In genomic region chr6:128854024-128854820, GRCm38 (mm10) we compare ENCODE assay signal across 8 mouse cellular contexts. TPM values are rescaled to one million over a fixed set of nuclear protein-coding genes. Genes with fewer than 3 reads are reported as not detected.
DNase-seq lines count a peak whose midpoint lies in the region; ATAC-seq lines count a peak whose summit lies in the region.

No protein-coding gene starts in this region.

- H3K9ac ChIP-seq in embryonic facial prominence, embryonic 13.5 days, result no peak overlapping the region
- peak overlapping the region; percentile 20; the same call in 1 of the 2 replicates for H3K9ac ChIP-seq in heart, embryonic 12.5 days
- no peak overlapping the region for H3K9ac ChIP-seq in kidney, embryonic 15.5 days
- H3K9ac ChIP-seq in liver, embryonic 13.5 days, result no peak overlapping the region

- no peaks in the 10 kb centered on the region for H3K27me3 ChIP-seq in embryonic facial prominence, embryonic 13.5 days
- H3K27me3 ChIP-seq in heart, embryonic 12.5 days (replicated peaks), result no peaks in the 10 kb centered on the region
- no peaks in the 10 kb centered on the region for H3K27me3 ChIP-seq in kidney, embryonic 15.5 days
- H3K27me3 ChIP-seq in liver, embryonic 13.5 days, result no peaks in the 10 kb centered on the region

- H3K4me2 ChIP-seq in embryonic facial prominence, embryonic 13.5 days, result 0 out of 2 replicates have a peak overlapping the region, but pooled peaks have one; percentile 21
- H3K4me2 ChIP-seq in heart, embryonic 12.5 days, result peak overlapping the region; percentile 18; the same call in 1 of the 2 replicates
- H3K4me2 ChIP-seq in kidney, embryonic 15.5 days, result no peak overlapping the region
- no peak overlapping the region for H3K4me2 ChIP-seq in liver, embryonic 13.5 days

- ATAC-seq in embryonic facial prominence, embryonic 13.5 days (ENCODE audit: insufficient number of reproducible peaks, insufficient read depth, low FRiP score, low TSS enrichment, low read depth), result peak; percentile 65; the same call in 1 of the 2 replicates
- peak; percentile 53; the same call in 1 of the 2 replicates for ATAC-seq in heart, embryonic 12.5 days (ENCODE audit: insufficient number of reproducible peaks, low FRiP score)
- peak; percentile 63 for ATAC-seq in kidney, embryonic 15.5 days (replicated peaks; ENCODE audit: low FRiP score)
- ATAC-seq in liver, embryonic 13.5 days (ENCODE audit: low read depth), result peak; percentile 42; the same call in 1 of the 2 replicates

- 45% methylated on average over 12 of the region's 12 CpGs for WGBS in embryonic facial prominence, embryonic 13.5 days
- 41% methylated on average over 12 of the region's 12 CpGs for WGBS in heart, embryonic 12.5 days
- 49% methylated on average over 12 of the region's 12 CpGs for WGBS in kidney, embryonic 15.5 days
- WGBS in liver, embryonic 13.5 days (ENCODE audit: insufficient replicate concordance), result 49% methylated on average over 12 of the region's 12 CpGs

- H3K36me3 ChIP-seq in embryonic facial prominence, embryonic 13.5 days, result no peaks in the 10 kb centered on the region
- no peaks in the 10 kb centered on the region for H3K36me3 ChIP-seq in heart, embryonic 12.5 days
- H3K36me3 ChIP-seq in kidney, embryonic 15.5 days, result no peaks in the 10 kb centered on the region
- H3K36me3 ChIP-seq in liver, embryonic 13.5 days, result no peaks in the 10 kb centered on the region

- peak; percentile 69 for DNase-seq in CD4-positive helper T cell, adult 2 months (ENCODE audit: low read depth, low spot score)
- peak; percentile 81 for DNase-seq in adrenal gland, postnatal 10 days
- no peak for DNase-seq in liver, embryonic 13.5 days
- peak; percentile 78 to 86 for DNase-seq in natural killer cell, adult 2 months (ENCODE audit: low spot score in 2 of 2)
- peak; percentile 79 for DNase-seq in thymus, postnatal 0 days (ENCODE audit: low spot score)

- no peak overlapping the region for H3K4me3 ChIP-seq in embryonic facial prominence, embryonic 13.5 days
- H3K4me3 ChIP-seq in heart, embryonic 12.5 days, result no peak overlapping the region
- no peak overlapping the region for H3K4me3 ChIP-seq in kidney, embryonic 15.5 days (replicated peaks)
- no peak overlapping the region for H3K4me3 ChIP-seq in liver, embryonic 13.5 days (replicated peaks)

- H3K27ac ChIP-seq in embryonic facial prominence, embryonic 13.5 days, result no peak overlapping the region
- H3K27ac ChIP-seq in heart, embryonic 12.5 days (ENCODE audit: poor library complexity, severe bottlenecking), result no peak overlapping the region
- H3K27ac ChIP-seq in kidney, embryonic 15.5 days, result no peak overlapping the region
- no peak overlapping the region for H3K27ac ChIP-seq in liver, embryonic 13.5 days

- no peaks in the 10 kb centered on the region for H3K4me1 ChIP-seq in embryonic facial prominence, embryonic 13.5 days
- peaks cover 6% of the 10 kb centered on the region; the same call in 1 of the 2 replicates for H3K4me1 ChIP-seq in heart, embryonic 12.5 days (replicated peaks)
- 0 out of 2 replicates have a peak, but pooled peaks cover 4% of the 10 kb centered on the region for H3K4me1 ChIP-seq in kidney, embryonic 15.5 days
- peaks cover 13% of the 10 kb centered on the region for H3K4me1 ChIP-seq in liver, embryonic 13.5 days (replicated peaks)

- no peaks in the 10 kb centered on the region for H3K9me3 ChIP-seq in embryonic facial prominence, embryonic 13.5 days
- no peaks in the 10 kb centered on the region for H3K9me3 ChIP-seq in heart, embryonic 12.5 days (replicated peaks)
- H3K9me3 ChIP-seq in kidney, embryonic 15.5 days (replicated peaks), result no peaks in the 10 kb centered on the region
- H3K9me3 ChIP-seq in liver, embryonic 13.5 days (replicated peaks), result no peaks in the 10 kb centered on the region

RNA-seq across cellular contexts. Expression of gene Klrb1b, which starts 28.1 kb away (rescaled TPM):
- under 1 TPM; 0.33 to 0.72 TPM for total RNA-seq in adrenal gland, postnatal 10 days (2021)
- polyA plus RNA-seq in embryonic facial prominence, embryonic 13.5 days (2015; fragmentation: Nextera tagmentation; extraction: Ambion mirVana), result 0.19 TPM in 1 of 2 replicates, not detected in the other
- polyA plus RNA-seq in heart, embryonic 12.5 days (2016; fragmentation: Nextera tagmentation; extraction: Ambion mirVana), result not detected in 2 replicates
- 0.09 TPM in 1 of 2 replicates, not detected in the other for polyA plus RNA-seq in kidney, embryonic 15.5 days (2015; fragmentation: Nextera tagmentation; extraction: Ambion mirVana)
- polyA plus RNA-seq in liver, embryonic 13.5 days (2015; fragmentation: Nextera tagmentation; extraction: Ambion mirVana), result 0.09 TPM in 1 of 2 replicates, not detected in the other
- polyA plus RNA-seq in thymus, postnatal 0 days (2015; fragmentation: Nextera tagmentation; extraction: Ambion mirVana), result 0.92 and 1.1 TPM in 2 replicates

RNA-seq across cellular contexts. Expression of gene Gm44511, which starts 28.1 kb away (rescaled TPM):
- total RNA-seq in adrenal gland, postnatal 10 days (2021), result not detected
- polyA plus RNA-seq in embryonic facial prominence, embryonic 13.5 days (2015; fragmentation: Nextera tagmentation; extraction: Ambion mirVana), result not detected in 2 replicates
- polyA plus RNA-seq in heart, embryonic 12.5 days (2016; fragmentation: Nextera tagmentation; extraction: Ambion mirVana), result not detected in 2 replicates
- not detected in 2 replicates for polyA plus RNA-seq in kidney, embryonic 15.5 days (2015; fragmentation: Nextera tagmentation; extraction: Ambion mirVana)
- 0.20 TPM in 1 of 2 replicates, not detected in the other for polyA plus RNA-seq in liver, embryonic 13.5 days (2015; fragmentation: Nextera tagmentation; extraction: Ambion mirVana)
- polyA plus RNA-seq in thymus, postnatal 0 days (2015; fragmentation: Nextera tagmentation; extraction: Ambion mirVana), result 0.58 and 0.96 TPM in 2 replicates

RNA-seq across cellular contexts. Expression of gene Clec2i, which starts 33.2 kb away (rescaled TPM):
- under 1 TPM; 0.30 to 0.39 TPM for total RNA-seq in adrenal gland, postnatal 10 days (2021)
- 0.19 and 0.20 TPM in 2 replicates for polyA plus RNA-seq in embryonic facial prominence, embryonic 13.5 days (2015; fragmentation: Nextera tagmentation; extraction: Ambion mirVana)
- not detected in 2 replicates for polyA plus RNA-seq in heart, embryonic 12.5 days (2016; fragmentation: Nextera tagmentation; extraction: Ambion mirVana)
- 0.15 and 0.16 TPM in 2 replicates for polyA plus RNA-seq in kidney, embryonic 15.5 days (2015; fragmentation: Nextera tagmentation; extraction: Ambion mirVana)
- polyA plus RNA-seq in liver, embryonic 13.5 days (2015; fragmentation: Nextera tagmentation; extraction: Ambion mirVana), result 0.09 and 0.16 TPM in 2 replicates
- polyA plus RNA-seq in thymus, postnatal 0 days (2015; fragmentation: Nextera tagmentation; extraction: Ambion mirVana), result 12.3 and 14.2 TPM in 2 replicates

RNA-seq across cellular contexts. Expression of gene BC035044, which starts 36.7 kb away (rescaled TPM):
- total RNA-seq in adrenal gland, postnatal 10 days (2021), result 1 to 10 TPM; 1.6 to 2.5 TPM
- polyA plus RNA-seq in embryonic facial prominence, embryonic 13.5 days (2015; fragmentation: Nextera tagmentation; extraction: Ambion mirVana), result 0.77 and 0.90 TPM in 2 replicates
- polyA plus RNA-seq in heart, embryonic 12.5 days (2016; fragmentation: Nextera tagmentation; extraction: Ambion mirVana), result 0.68 TPM in 1 of 2 replicates, not detected in the other
- polyA plus RNA-seq in kidney, embryonic 15.5 days (2015; fragmentation: Nextera tagmentation; extraction: Ambion mirVana), result 0.68 TPM in 2 replicates
- 6.9 and 7.6 TPM in 2 replicates for polyA plus RNA-seq in liver, embryonic 13.5 days (2015; fragmentation: Nextera tagmentation; extraction: Ambion mirVana)
- polyA plus RNA-seq in thymus, postnatal 0 days (2015; fragmentation: Nextera tagmentation; extraction: Ambion mirVana), result 48.3 and 50.0 TPM in 2 replicates

Comparison
In these comparisons a context has a peak if more than half of its experiments do, and no peak if none do; other contexts are left out.
1. H3K4me2 ChIP-seq: peak in embryonic facial prominence, embryonic 13.5 days (single experiment) and heart, embryonic 12.5 days (single experiment); none in kidney, embryonic 15.5 days (single experiment) and liver, embryonic 13.5 days (single experiment).
2. RNA of gene Clec2i, which starts 33.2 kb away (polyA plus RNA-seq): 12.3 to 14.2 TPM in thymus, postnatal 0 days; 0.19 to 0.20 TPM in embryonic facial prominence, embryonic 13.5 days, 0.15 to 0.16 TPM in kidney, embryonic 15.5 days, 0.09 to 0.16 TPM in liver, embryonic 13.5 days and not detected in heart, embryonic 12.5 days; every median in the first group is over 10 times any median in the second.
3. Peak in every context shown above with its lines, with median percentiles within 50 percentile points of each other: ATAC-seq.